Mouse (Mus musculus) liver, embryonic 14.5 days (tissue): ENCODE data around the gene Cckar.

Experiments
- CTCF ChIP-seq: IDR thresholded peaks from 2 replicates; pipeline ENCODE4 v1.5.1; 2016; ENCODE audit warnings: antibody characterized with exemption, low read depth, control low read depth
- EP300 ChIP-seq: IDR thresholded peaks from 2 replicates; pipeline ENCODE4 v1.6.1; 2016; ENCODE audit warnings: antibody characterized with exemption, low read depth

- TF ChIP-seq CTCF, result no peak
- TF ChIP-seq EP300, result no peak
Observed at GRCm38 (mm10) chr5:53685623-53686022, 21.9 kb downstream of the Cckar start.
